Mouse (Mus musculus): ENCODE data around the gene Col1a1. TPM values are rescaled to one million over a fixed set of nuclear protein-coding genes. Genes with fewer than 3 reads are reported as not detected.
A peak's percentile ranks its signal among the peaks of the same experiment; 100 is the strongest.

Gene Col1a1
- polyA plus RNA-seq, 1 experiment from 2014 or later = 4,242 TPM

DNA sequence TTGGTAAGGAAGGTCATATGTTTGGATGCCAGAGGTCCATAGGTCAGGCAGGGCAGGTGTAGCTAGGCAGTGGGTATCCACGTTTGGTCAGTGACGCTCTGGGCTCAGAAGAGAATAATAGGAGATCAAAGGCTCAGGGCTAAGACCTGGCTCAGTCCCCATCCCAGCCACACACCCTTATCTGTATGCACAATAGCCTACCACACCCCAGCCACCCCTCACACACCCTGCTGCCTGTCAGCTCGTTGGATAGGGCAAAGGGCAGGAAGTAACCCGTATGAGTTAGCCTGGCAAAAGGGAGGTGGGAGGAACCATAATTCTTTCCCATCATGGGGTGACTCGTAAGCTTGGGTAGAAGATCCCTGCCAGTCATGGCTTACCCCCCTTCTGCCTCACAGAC lies 61.6 kb downstream of the Col1a1 start:
- Histone ChIP-seq H3K4me2 (replicated peaks) (no peak overlapping the region), H3K9ac (no peak overlapping the region), H3K27me3 (no peaks in the 10 kb centered on the region), H3K4me3 (replicated peaks) (no peak overlapping the region), H3K9me3 (replicated peaks) (no peaks in the 10 kb centered on the region), H3K4me1 (peaks cover 61% of the 10 kb centered on the region), H3K27ac (replicated peaks) (no peak overlapping the region), H3K36me3 (peaks cover 61% of the 10 kb centered on the region)
- 71% methylated on average over 5 of the region's 5 CpGs for WGBS
- ATAC-seq (ENCODE audit: insufficient number of reproducible peaks, low FRiP score, low TSS enrichment, low read depth) = no peak

- Histone ChIP-seq H3K4me2 (replicated peaks) (no peak overlapping the region), H3K27ac (replicated peaks) (no peak overlapping the region), H3K9me3 (replicated peaks) (no peaks in the 10 kb centered on the region), H3K9ac (no peak overlapping the region), H3K4me1 (peaks cover 56% of the 10 kb centered on the region), H3K36me3 (peaks cover 66% of the 10 kb centered on the region), H3K4me3 (replicated peaks) (no peak overlapping the region), H3K27me3 (no peaks in the 10 kb centered on the region)
- WGBS = 77% methylated on average over 16 of the region's 16 CpGs
- ATAC-seq (ENCODE audit: insufficient number of reproducible peaks, low FRiP score, low TSS enrichment, low read depth) = no peak
Observed at GRCm38 (mm10) chr11:94998041-94998531, 62.1 kb downstream of the Col1a1 start.

DNA sequence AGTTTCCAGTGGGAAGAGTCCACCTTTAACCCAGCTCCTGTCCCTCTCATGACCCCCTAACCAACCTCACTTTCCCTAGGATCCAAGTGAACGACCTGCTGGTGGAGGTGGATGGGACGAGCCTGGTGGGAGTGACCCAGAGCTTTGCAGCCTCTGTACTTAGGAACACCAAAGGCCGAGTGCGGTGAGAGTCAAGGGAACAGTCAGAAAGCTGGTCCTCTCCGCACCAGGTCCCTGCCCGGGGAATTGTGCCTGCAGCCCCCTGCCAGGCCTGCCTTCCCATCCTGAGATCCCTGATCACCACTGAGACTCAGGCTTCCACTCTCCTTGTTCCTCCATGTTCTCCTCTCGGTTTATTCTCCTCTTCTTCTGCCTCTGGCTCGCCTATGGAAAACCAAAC lies 64.1 kb downstream of the Col1a1 start:
- H3K9ac ChIP-seq = no peak overlapping the region
- H3K27me3 ChIP-seq = no peaks in the 10 kb centered on the region
- no peak for ATAC-seq (ENCODE audit: insufficient number of reproducible peaks, low FRiP score, low TSS enrichment, low read depth)
- WGBS = 71% methylated on average over 8 of the region's 8 CpGs
- peak overlapping the region; percentile 52; the same call in 1 of the 2 replicates for H3K27ac ChIP-seq (replicated peaks)
- H3K4me1 ChIP-seq = peaks cover 35% of the 10 kb centered on the region
- H3K4me3 ChIP-seq (replicated peaks) = no peak overlapping the region
- no peaks in the 10 kb centered on the region for H3K9me3 ChIP-seq (replicated peaks)
- no peak overlapping the region for H3K4me2 ChIP-seq (replicated peaks)
- H3K36me3 ChIP-seq = peaks cover 78% of the 10 kb centered on the region

DNA sequence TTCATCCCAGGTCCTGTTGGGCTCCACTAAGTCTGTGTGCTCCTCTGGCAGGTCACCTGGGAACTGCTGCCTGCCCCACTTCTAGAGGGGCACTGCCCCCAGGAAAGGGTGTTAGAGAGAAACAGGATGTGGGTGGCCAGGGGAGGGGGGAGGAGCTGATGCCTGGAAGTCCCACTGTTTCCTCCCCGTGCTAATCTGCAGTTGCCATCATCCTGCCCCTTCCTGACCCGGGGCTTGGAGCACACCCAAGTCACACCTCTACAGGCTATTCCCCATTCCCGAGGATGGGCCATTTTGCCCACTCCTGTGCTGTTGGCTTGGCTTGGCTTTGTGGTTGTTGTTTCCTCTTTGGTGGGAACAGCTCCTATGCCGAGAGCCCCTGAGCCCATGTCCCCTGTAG lies 64.5 kb downstream of the Col1a1 start:
- peaks cover 78% of the 10 kb centered on the region for H3K36me3 ChIP-seq
- H3K9ac ChIP-seq = no peak overlapping the region
- no peak for ATAC-seq (ENCODE audit: insufficient number of reproducible peaks, low FRiP score, low TSS enrichment, low read depth)
- H3K4me3 ChIP-seq (replicated peaks) = no peak overlapping the region
- peak overlapping the region; percentile 52 for H3K27ac ChIP-seq (replicated peaks)
- 33% methylated on average over 4 of the region's 4 CpGs for WGBS
- no peaks in the 10 kb centered on the region for H3K9me3 ChIP-seq (replicated peaks)
- no peaks in the 10 kb centered on the region for H3K27me3 ChIP-seq
- no peak overlapping the region for H3K4me2 ChIP-seq (replicated peaks)
- peaks cover 34% of the 10 kb centered on the region for H3K4me1 ChIP-seq

- WGBS = 3% methylated on average over 8 of the region's 8 CpGs
- peak overlapping the region; percentile 52 for H3K27ac ChIP-seq (replicated peaks)
Observed at GRCm38 (mm10) chr11:95001058-95001457, 65.0 kb downstream of the Col1a1 start.

DNA sequence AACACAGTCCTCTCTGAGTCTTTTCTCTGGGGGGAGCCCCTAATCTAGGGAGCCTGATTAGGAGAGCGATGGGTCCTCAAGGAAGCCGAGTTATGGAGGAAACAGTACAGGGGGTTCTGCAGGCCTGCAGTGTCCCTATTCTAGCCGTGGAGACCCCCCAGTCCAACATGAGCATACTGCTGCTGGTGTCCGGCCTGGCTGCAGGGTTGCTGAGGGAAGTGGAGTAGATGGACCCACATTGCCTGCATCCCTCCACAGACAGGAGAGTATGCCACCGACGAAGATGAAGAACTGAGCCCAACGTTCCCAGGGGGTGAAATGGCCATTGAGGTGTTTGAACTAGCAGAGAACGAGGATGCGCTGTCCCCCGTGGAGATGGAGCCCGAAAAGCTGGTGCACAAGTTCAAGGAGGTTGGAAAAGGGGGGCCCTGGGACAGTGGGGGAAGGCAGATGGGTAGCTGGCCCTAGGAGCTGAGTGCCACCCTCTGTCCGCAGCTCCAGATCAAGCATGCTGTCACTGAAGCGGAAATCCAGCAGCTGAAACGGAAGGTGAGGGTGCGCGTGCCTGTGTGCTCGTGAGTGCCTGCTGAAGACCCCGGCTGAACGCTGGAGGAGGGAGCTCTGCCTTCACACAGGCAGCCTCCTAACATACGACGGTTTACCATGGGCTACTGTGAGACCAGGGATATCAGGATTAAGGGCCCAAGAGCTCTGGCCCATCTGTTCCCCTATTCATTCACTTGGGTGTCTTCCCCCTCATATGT lies 65.7 kb downstream of the Col1a1 start:
- Histone ChIP-seq H3K27me3 (no peaks in the 10 kb centered on the region), H3K36me3 (peaks cover 77% of the 10 kb centered on the region), H3K4me2 (replicated peaks) (no peak overlapping the region), H3K4me1 (peaks cover 38% of the 10 kb centered on the region), H3K9ac (no peak overlapping the region), H3K4me3 (replicated peaks) (no peak overlapping the region), H3K27ac (replicated peaks) (no peak overlapping the region), H3K9me3 (replicated peaks) (no peaks in the 10 kb centered on the region)
- 90% methylated on average over 21 of the region's 21 CpGs for WGBS
- ATAC-seq (ENCODE audit: insufficient number of reproducible peaks, low FRiP score, low TSS enrichment, low read depth) = no peak

More at GRCm38 (mm10) chr11:95001058-95001457, 65.0 kb downstream of the Col1a1 start:
- H3K4me2 ChIP-seq (replicated peaks) = no peak overlapping the region
- H3K4me1 ChIP-seq = peaks cover 34% of the 10 kb centered on the region
- no peaks in the 10 kb centered on the region for H3K9me3 ChIP-seq (replicated peaks)
- H3K4me3 ChIP-seq (replicated peaks) = no peak overlapping the region
- H3K9ac ChIP-seq = no peak overlapping the region
- 0 out of 2 replicates have a peak, but pooled peaks have one; percentile 30 for ATAC-seq (ENCODE audit: insufficient number of reproducible peaks, low FRiP score, low TSS enrichment, low read depth)
- peaks cover 82% of the 10 kb centered on the region for H3K36me3 ChIP-seq
- no peaks in the 10 kb centered on the region for H3K27me3 ChIP-seq

Other genes with a start within 250 kb of the Col1a1 start
- gene Gm11541, start 231.7 kb upstream of the Col1a1 start, polyA plus RNA-seq (2015; fragmentation: Nextera tagmentation; extraction: Ambion mirVana) = 0.45 and 0.79 TPM in 2 replicates
- gene Cdc34b, start 194.4 kb upstream of the Col1a1 start, polyA plus RNA-seq (2015; fragmentation: Nextera tagmentation; extraction: Ambion mirVana) = not detected in 2 replicates
- not detected in 2 replicates for gene Tmem92, start 153.5 kb upstream of the Col1a1 start, polyA plus RNA-seq (2015; fragmentation: Nextera tagmentation; extraction: Ambion mirVana)
- gene Hils1, start 31.4 kb downstream of the Col1a1 start, polyA plus RNA-seq (2015; fragmentation: Nextera tagmentation; extraction: Ambion mirVana) = 0.25 TPM in 1 of 2 replicates, not detected in the other
- 11.7 and 14.6 TPM in 2 replicates for gene Sgca, start 40.1 kb downstream of the Col1a1 start, polyA plus RNA-seq (2015; fragmentation: Nextera tagmentation; extraction: Ambion mirVana)
- gene Ppp1r9b, start 54.8 kb downstream of the Col1a1 start, polyA plus RNA-seq (2015; fragmentation: Nextera tagmentation; extraction: Ambion mirVana) = 11.0 and 12.8 TPM in 2 replicates
- 29.7 and 33.9 TPM in 2 replicates for gene Samd14, start 73.7 kb downstream of the Col1a1 start, polyA plus RNA-seq (2015; fragmentation: Nextera tagmentation; extraction: Ambion mirVana)
- 33.7 and 41.8 TPM in 2 replicates for gene Pdk2, start 105.1 kb downstream of the Col1a1 start, polyA plus RNA-seq (2015; fragmentation: Nextera tagmentation; extraction: Ambion mirVana)
- gene Itga3, start 140.6 kb downstream of the Col1a1 start, polyA plus RNA-seq (2015; fragmentation: Nextera tagmentation; extraction: Ambion mirVana) = 9.5 and 11.3 TPM in 2 replicates
- gene Dlx3, start 183.9 kb downstream of the Col1a1 start, polyA plus RNA-seq (2015; fragmentation: Nextera tagmentation; extraction: Ambion mirVana) = 35.6 and 36.6 TPM in 2 replicates
- gene Dlx4, start 210.0 kb downstream of the Col1a1 start, polyA plus RNA-seq (2015; fragmentation: Nextera tagmentation; extraction: Ambion mirVana) = 5.7 and 6.5 TPM in 2 replicates

Data from embryonic facial prominence, embryonic 15.5 days (tissue).